Mouse (Mus musculus) myocyte (in vitro differentiated cells): Measurements from ENCODE around the gene Cap1.

Experiments used
- E2F4 ChIP-seq: IDR thresholded peaks from one replicate; pipeline ENCODE4 v1.6.1; 2011; ENCODE audit warnings: mild to moderate bottlenecking, control low read depth, moderate library complexity; ENCODE audit not compliant: insufficient read depth
- POLR2A ChIP-seq: IDR thresholded peaks from one replicate; pipeline ENCODE4 v1.6.1; 2011; ENCODE audit warnings: low read depth, mild to moderate bottlenecking, control low read depth, moderate library complexity; ENCODE audit not compliant: insufficient read length
- POLR2AphosphoS2 ChIP-seq: IDR thresholded peaks from one replicate; pipeline ENCODE4 v1.6.1; 2011; ENCODE audit warnings: low read depth, control low read depth; ENCODE audit not compliant: insufficient read length
- USF1 ChIP-seq: IDR thresholded peaks from one replicate; pipeline ENCODE4 v1.6.1; 2011; ENCODE audit warnings: low read depth, mild to moderate bottlenecking, control low read depth, moderate library complexity

DNA sequence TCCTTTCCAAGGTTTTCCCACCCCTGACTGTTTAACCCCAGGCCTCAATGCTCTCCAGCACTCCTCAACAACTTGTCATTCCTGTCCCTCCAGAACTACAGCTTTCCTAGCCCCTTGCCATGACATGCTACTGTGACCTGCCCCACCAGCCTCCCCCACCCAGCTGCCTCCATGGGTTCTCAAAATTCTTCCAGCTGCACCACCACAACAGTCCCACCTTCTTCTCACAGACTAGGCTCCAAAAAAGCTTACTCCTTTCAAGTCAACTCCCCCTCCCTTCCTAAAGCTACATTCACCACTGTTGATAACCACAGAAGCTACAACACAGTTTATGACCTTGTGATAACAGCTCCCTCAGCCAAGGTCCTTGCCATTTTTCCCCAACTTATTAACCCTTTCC is 58.2 kb downstream of the Cap1 start:
- no peak for TF ChIP-seq POLR2AphosphoS2
- no peak for TF ChIP-seq E2F4
- no peak for TF ChIP-seq POLR2A
- no peak for TF ChIP-seq USF1
